Mouse (Mus musculus) midbrain, embryonic 11.5 days (tissue): ENCODE measurements around the gene Gimap9. TPM values are rescaled to one million over a fixed set of nuclear protein-coding genes. Genes with fewer than 3 reads are reported as not detected.

Source experiments
- ATAC-seq: fragments of 200-750 bp; cut with Nextera tagmentation; 2 replicates; pipeline ENCODE4 v1.8.0; 2017; ENCODE audit warnings: moderate TSS enrichment, moderate library complexity; ENCODE audit not compliant: low FRiP score
- DNase-seq: peaks from one replicate; pipeline ENCODE4 v3.0.0; 2015; ENCODE audit warnings: low spot score; ENCODE audit errors: missing footprints
- H3K27ac ChIP-seq: fragments of 300-500 bp; sonication (generic); 2 replicates; pipeline ENCODE4 v1.5.1; 2014; ENCODE audit warnings: low read depth, low read length
- H3K27me3 ChIP-seq: fragments of 300-500 bp; sonication (generic); 2 replicates; pipeline ENCODE4 v1.6.1; 2014; ENCODE audit warnings: mild to moderate bottlenecking, low read length, moderate library complexity, mixed read lengths; ENCODE audit not compliant: control insufficient read depth, insufficient read depth
- H3K36me3 ChIP-seq: fragments of 300-500 bp; sonication (generic); 2 replicates; pipeline ENCODE4 v1.6.1; 2014; ENCODE audit warnings: mild to moderate bottlenecking, low read length, moderate library complexity, mixed read lengths; ENCODE audit not compliant: control insufficient read depth, insufficient read depth
- H3K4me1 ChIP-seq: fragments of 300-500 bp; sonication (generic); 2 replicates; pipeline ENCODE4 v1.6.1; 2014; ENCODE audit warnings: low read length; ENCODE audit not compliant: control insufficient read depth, insufficient read depth
- H3K4me2 ChIP-seq: fragments of 300-500 bp; sonication (generic); 2 replicates; pipeline ENCODE4 v1.6.1; 2014; ENCODE audit warnings: mild to moderate bottlenecking, moderate library complexity
- H3K4me3 ChIP-seq: fragments of 300-500 bp; sonication (generic); 2 replicates; pipeline ENCODE4 v1.5.1; 2014; ENCODE audit warnings: low read depth, low read length
- H3K9ac ChIP-seq: fragments of 300-500 bp; sonication (generic); 2 replicates; pipeline ENCODE4 v1.6.1; 2014; ENCODE audit warnings: low read length
- H3K9me3 ChIP-seq: fragments of 300-500 bp; sonication (generic); 2 replicates; pipeline ENCODE4 v1.6.1; 2016; ENCODE audit warnings: low read length; ENCODE audit not compliant: control insufficient read depth
- WGBS: fragments of 180-500 bp; shearing (Covaris S2); extraction: QIAGEN DNeasy Blood & Tissue Kit; methylation state at CpG from one replicate; pipeline ENCODE4 v1.1.7; 2014; 5-methylcytosine and 5-hydroxymethylcytosine counted together
- polyA plus RNA-seq: library from polyadenylated mRNA; unstranded; fragments of >200 nt; fragmentation: Nextera tagmentation; extraction: Ambion mirVana; gene quantifications from 2 replicates; pipeline ENCODE4 v1.2.1, GENCODE M21; 2014

Gene Gimap9
- polyA plus RNA-seq, 1 experiment from 2014 or later, result 2.9 TPM

GRCm38 (mm10) chr6:48696830-48697554, 21.1 kb downstream of the Gimap9 start:
- H3K4me2 ChIP-seq, result no peak overlapping the region
- H3K27me3 ChIP-seq, result no peaks in the 10 kb centered on the region
- WGBS, result 81% methylated on average over 4 of the region's 4 CpGs
- H3K9ac ChIP-seq, result no peak overlapping the region
- no peak for ATAC-seq
- no peak overlapping the region for H3K4me3 ChIP-seq
- H3K9me3 ChIP-seq, result no peaks in the 10 kb centered on the region
- no peak overlapping the region for H3K27ac ChIP-seq
- no peaks in the 10 kb centered on the region for H3K36me3 ChIP-seq
- no peaks in the 10 kb centered on the region for H3K4me1 ChIP-seq
- no peak for DNase-seq

- WGBS, result 73% methylated on average over 1 of the region's 1 CpGs
- H3K4me3 ChIP-seq, result no peak overlapping the region
- H3K27me3 ChIP-seq, result no peaks in the 10 kb centered on the region
- DNase-seq (no peak), ATAC-seq (no peak)
- H3K9ac ChIP-seq, result no peak overlapping the region
- H3K4me2 ChIP-seq, result no peak overlapping the region
- H3K4me1 ChIP-seq, result no peaks in the 10 kb centered on the region
- H3K36me3 ChIP-seq, result no peaks in the 10 kb centered on the region
- no peak overlapping the region for H3K27ac ChIP-seq
- H3K9me3 ChIP-seq, result no peaks in the 10 kb centered on the region
These were observed 21.6 kb downstream of the Gimap9 start for GRCm38 (mm10) chr6:48697555-48697930.

GRCm38 (mm10) chr6:48698066-48698856, 22.3 kb downstream of the Gimap9 start:
- Histone ChIP-seq H3K4me2 (no peak overlapping the region), H3K9me3 (no peaks in the 10 kb centered on the region), H3K9ac (no peak overlapping the region), H3K27me3 (no peaks in the 10 kb centered on the region), H3K27ac (no peak overlapping the region), H3K4me3 (no peak overlapping the region), H3K4me1 (no peaks in the 10 kb centered on the region), H3K36me3 (no peaks in the 10 kb centered on the region)
- no peak for ATAC-seq
- WGBS, result 78% methylated on average over 7 of the region's 7 CpGs
- DNase-seq, result no peak

- WGBS, result 89% methylated on average over 3 of the region's 3 CpGs
- DNase-seq (no peak), ATAC-seq (no peak)
These were observed 23.0 kb downstream of the Gimap9 start for GRCm38 (mm10) chr6:48698888-48699287.

GRCm38 (mm10) chr6:48700251-48701075, 24.5 kb downstream of the Gimap9 start:
- DNase-seq, result no peak
- Histone ChIP-seq H3K9me3 (no peaks in the 10 kb centered on the region), H3K27me3 (no peaks in the 10 kb centered on the region), H3K4me2 (no peak overlapping the region), H3K36me3 (no peaks in the 10 kb centered on the region), H3K27ac (no peak overlapping the region), H3K4me3 (no peak overlapping the region), H3K4me1 (no peaks in the 10 kb centered on the region), H3K9ac (no peak overlapping the region)
- no peak for ATAC-seq
- WGBS, result 61% methylated on average over 5 of the region's 5 CpGs

More at GRCm38 (mm10) chr6:48698888-48699287, 23.0 kb downstream of the Gimap9 start:
- H3K27ac ChIP-seq, result no peak overlapping the region
- H3K4me3 ChIP-seq, result no peak overlapping the region
- no peaks in the 10 kb centered on the region for H3K27me3 ChIP-seq
- no peaks in the 10 kb centered on the region for H3K36me3 ChIP-seq
- no peak overlapping the region for H3K9ac ChIP-seq
- no peak overlapping the region for H3K4me2 ChIP-seq
- no peaks in the 10 kb centered on the region for H3K9me3 ChIP-seq
- H3K4me1 ChIP-seq, result no peaks in the 10 kb centered on the region

GRCm38 (mm10) chr6:48702146-48702545, 26.2 kb downstream of the Gimap9 start:
- Histone ChIP-seq H3K4me3 (no peak overlapping the region), H3K36me3 (no peaks in the 10 kb centered on the region), H3K4me2 (no peak overlapping the region), H3K9ac (no peak overlapping the region), H3K4me1 (no peaks in the 10 kb centered on the region), H3K9me3 (no peaks in the 10 kb centered on the region), H3K27ac (no peak overlapping the region), H3K27me3 (no peaks in the 10 kb centered on the region)
- ATAC-seq (no peak), DNase-seq (no peak)
- 88% methylated on average over 7 of the region's 7 CpGs for WGBS

GRCm38 (mm10) chr6:48702601-48703000, 26.7 kb downstream of the Gimap9 start:
- Histone ChIP-seq H3K4me3 (no peak overlapping the region), H3K4me2 (no peak overlapping the region), H3K27ac (no peak overlapping the region), H3K4me1 (no peaks in the 10 kb centered on the region), H3K36me3 (no peaks in the 10 kb centered on the region), H3K9ac (no peak overlapping the region), H3K27me3 (no peaks in the 10 kb centered on the region), H3K9me3 (no peaks in the 10 kb centered on the region)
- DNase-seq (no peak), ATAC-seq (no peak)
- whole genome bisulfite sequencing, result 81% methylated on average over 5 of the region's 5 CpGs

- no peak for ATAC-seq
- Histone ChIP-seq H3K9ac (no peak overlapping the region), H3K27me3 (no peaks in the 10 kb centered on the region), H3K4me1 (no peaks in the 10 kb centered on the region), H3K36me3 (no peaks in the 10 kb centered on the region), H3K4me2 (no peak overlapping the region), H3K4me3 (no peak overlapping the region), H3K9me3 (no peaks in the 10 kb centered on the region), H3K27ac (no peak overlapping the region)
- DNase-seq, result no peak
These were observed 28.2 kb downstream of the Gimap9 start for GRCm38 (mm10) chr6:48704146-48704545.

- Histone ChIP-seq H3K9ac (no peak overlapping the region), H3K27ac (no peak overlapping the region), H3K36me3 (no peaks in the 10 kb centered on the region), H3K4me2 (no peak overlapping the region), H3K4me1 (no peaks in the 10 kb centered on the region), H3K9me3 (no peaks in the 10 kb centered on the region), H3K4me3 (no peak overlapping the region), H3K27me3 (no peaks in the 10 kb centered on the region)
- 47% methylated on average over 3 of the region's 3 CpGs for WGBS
- DNase-seq (no peak), ATAC-seq (no peak)
These were observed 30.2 kb downstream of the Gimap9 start for GRCm38 (mm10) chr6:48706130-48706529.
